Mouse (Mus musculus) kidney, embryonic 15.5 days (tissue): ENCODE results near the gene Odc1. TPM values are rescaled to one million over a fixed set of nuclear protein-coding genes. Genes with fewer than 3 reads are reported as not detected.

Experiments used
- ATAC-seq: fragments of 200-750 bp; cut with Nextera tagmentation; replicated peaks from 2 replicates; pipeline ENCODE4 v1.8.0; 2017; ENCODE audit warnings: moderate TSS enrichment; ENCODE audit not compliant: low FRiP score
- H3K27ac ChIP-seq: fragments of 300-500 bp; sonication (generic); 2 replicates; pipeline ENCODE4 v1.5.1; 2015; ENCODE audit warnings: mild to moderate bottlenecking, inconsistent platforms
- H3K27me3 ChIP-seq: fragments of 300-500 bp; sonication (generic); 2 replicates; pipeline ENCODE4 v1.6.1; 2015; ENCODE audit warnings: inconsistent platforms
- H3K36me3 ChIP-seq: fragments of 300-500 bp; sonication (generic); 2 replicates; pipeline ENCODE4 v1.6.1; 2015; ENCODE audit warnings: inconsistent platforms
- H3K4me1 ChIP-seq: fragments of 300-500 bp; sonication (generic); 2 replicates; pipeline ENCODE4 v1.6.1; 2015; ENCODE audit warnings: inconsistent platforms
- H3K4me2 ChIP-seq: fragments of 300-500 bp; sonication (generic); 2 replicates; pipeline ENCODE4 v1.6.1; 2015; ENCODE audit warnings: moderate library complexity, mild to moderate bottlenecking, inconsistent platforms
- H3K4me3 ChIP-seq: fragments of 300-500 bp; sonication (generic); replicated peaks from 2 replicates; pipeline ENCODE4 v1.5.1; 2015; ENCODE audit warnings: mild to moderate bottlenecking, inconsistent platforms
- H3K9ac ChIP-seq: fragments of 300-500 bp; sonication (generic); 2 replicates; pipeline ENCODE4 v1.6.1; 2015; ENCODE audit warnings: mild to moderate bottlenecking, inconsistent platforms
- H3K9me3 ChIP-seq: fragments of 300-500 bp; sonication (generic); replicated peaks from 2 replicates; pipeline ENCODE4 v1.6.1; 2016; ENCODE audit warnings: inconsistent platforms
- WGBS: fragments of 180-500 bp; shearing (Covaris S2); methylation state at CpG from one replicate; pipeline ENCODE4 v1.1.7; 2015; ENCODE audit warnings: mixed read lengths; 5-methylcytosine and 5-hydroxymethylcytosine counted together
- polyA plus RNA-seq: library from polyadenylated mRNA; unstranded; fragments of >200 nt; fragmentation: Nextera tagmentation; extraction: Ambion mirVana; gene quantifications from 2 replicates; pipeline ENCODE4 v1.2.1, GENCODE M21; 2015

Odc1 gene
- polyA plus RNA-seq, 1 experiment from 2014 or later = 231 TPM

- H3K27ac ChIP-seq = no peak overlapping the region
- H3K4me1 ChIP-seq = peaks cover 14% of the 10 kb centered on the region
- no peak for ATAC-seq
- no peak overlapping the region for H3K9ac ChIP-seq
- H3K4me3 ChIP-seq = no peak overlapping the region
- WGBS = 75% methylated on average over 3 of the region's 3 CpGs
- H3K9me3 ChIP-seq = no peaks in the 10 kb centered on the region
- H3K4me2 ChIP-seq = no peak overlapping the region
- H3K27me3 ChIP-seq = no peaks in the 10 kb centered on the region
- H3K36me3 ChIP-seq = peaks cover 46% of the 10 kb centered on the region
Observed at GRCm38 (mm10) chr12:17552420-17552819, 7.8 kb downstream of the Odc1 start.

GRCm38 (mm10) chr12:17552949-17553348 is 8.4 kb downstream of the Odc1 start:
- Histone ChIP-seq H3K9me3 (no peaks in the 10 kb centered on the region), H3K4me3 (no peak overlapping the region), H3K4me2 (no peak overlapping the region), H3K4me1 (peaks cover 14% of the 10 kb centered on the region), H3K27me3 (no peaks in the 10 kb centered on the region), H3K9ac (no peak overlapping the region), H3K27ac (no peak overlapping the region), H3K36me3 (peaks cover 41% of the 10 kb centered on the region)
- WGBS = 83% methylated on average over 2 of the region's 2 CpGs
- no peak for ATAC-seq

GRCm38 (mm10) chr12:17553627-17554026 is 9.0 kb downstream of the Odc1 start:
- Histone ChIP-seq H3K9me3 (no peaks in the 10 kb centered on the region), H3K4me2 (no peak overlapping the region), H3K27me3 (no peaks in the 10 kb centered on the region), H3K27ac (no peak overlapping the region), H3K4me1 (peaks cover 14% of the 10 kb centered on the region), H3K4me3 (no peak overlapping the region), H3K9ac (no peak overlapping the region), H3K36me3 (peaks cover 34% of the 10 kb centered on the region)
- WGBS = 77% methylated on average over 5 of the region's 5 CpGs
- ATAC-seq = peak; percentile 31; the same call in 1 of the 2 replicates

- peaks cover 27% of the 10 kb centered on the region for H3K36me3 ChIP-seq
- H3K4me1 ChIP-seq = peaks cover 14% of the 10 kb centered on the region
- ATAC-seq = peak; percentile 55
- WGBS = 36% methylated on average over 15 of the region's 15 CpGs
- no peak overlapping the region for H3K4me3 ChIP-seq
- H3K27ac ChIP-seq = no peak overlapping the region
- H3K27me3 ChIP-seq = no peaks in the 10 kb centered on the region
- no peak overlapping the region for H3K4me2 ChIP-seq
- H3K9me3 ChIP-seq = no peaks in the 10 kb centered on the region
- H3K9ac ChIP-seq = no peak overlapping the region
Observed at GRCm38 (mm10) chr12:17554200-17554951, 9.8 kb downstream of the Odc1 start.

- peak overlapping the region; percentile 39 for H3K4me2 ChIP-seq
- ATAC-seq = peak; percentile 59; the same call in 1 of the 2 replicates
- H3K9ac ChIP-seq = no peak overlapping the region
- H3K27ac ChIP-seq = no peak overlapping the region
- 30% methylated on average over 21 of the region's 21 CpGs for WGBS
- peaks cover 14% of the 10 kb centered on the region for H3K4me1 ChIP-seq
- no peak overlapping the region for H3K4me3 ChIP-seq
- peaks cover 7% of the 10 kb centered on the region for H3K36me3 ChIP-seq
- H3K9me3 ChIP-seq = no peaks in the 10 kb centered on the region
- no peaks in the 10 kb centered on the region for H3K27me3 ChIP-seq
Observed at GRCm38 (mm10) chr12:17556430-17557343, 12.1 kb downstream of the Odc1 start.

GRCm38 (mm10) chr12:17557344-17557966 is 12.9 kb downstream of the Odc1 start:
- H3K27me3 ChIP-seq = no peaks in the 10 kb centered on the region
- peak overlapping the region; percentile 39 for H3K4me2 ChIP-seq
- no peak; the same call in 1 of the 2 replicates for ATAC-seq
- H3K9ac ChIP-seq = no peak overlapping the region
- H3K9me3 ChIP-seq = no peaks in the 10 kb centered on the region
- H3K4me3 ChIP-seq = no peak overlapping the region
- WGBS = 20% methylated on average over 7 of the region's 7 CpGs
- peaks cover 17% of the 10 kb centered on the region for H3K4me1 ChIP-seq
- H3K36me3 ChIP-seq = no peaks in the 10 kb centered on the region
- no peak overlapping the region for H3K27ac ChIP-seq

GRCm38 (mm10) chr12:17557967-17558345 is 13.4 kb downstream of the Odc1 start:
- no peaks in the 10 kb centered on the region for H3K9me3 ChIP-seq

GRCm38 (mm10) chr12:17562396-17562795 is 17.8 kb downstream of the Odc1 start:
- no peaks in the 10 kb centered on the region for H3K27me3 ChIP-seq
- H3K9ac ChIP-seq = no peak overlapping the region
- no peak overlapping the region for H3K27ac ChIP-seq
- H3K4me1 ChIP-seq = peaks cover 8% of the 10 kb centered on the region; the same call in 1 of the 2 replicates
- H3K9me3 ChIP-seq = no peaks in the 10 kb centered on the region
- 39% methylated on average over 1 of the region's 1 CpGs for WGBS
- H3K4me2 ChIP-seq = no peak overlapping the region
- no peak for ATAC-seq
- H3K36me3 ChIP-seq = no peaks in the 10 kb centered on the region
- H3K4me3 ChIP-seq = no peak overlapping the region

More at GRCm38 (mm10) chr12:17557967-17558345, 13.4 kb downstream of the Odc1 start:
- no peak overlapping the region for H3K27ac ChIP-seq
- no peak overlapping the region for H3K4me2 ChIP-seq
- H3K27me3 ChIP-seq = no peaks in the 10 kb centered on the region
- H3K4me1 ChIP-seq = peaks cover 17% of the 10 kb centered on the region
- ATAC-seq = no peak; the same call in 1 of the 2 replicates
- no peaks in the 10 kb centered on the region for H3K36me3 ChIP-seq
- no peak overlapping the region for H3K9ac ChIP-seq
- 77% methylated on average over 2 of the region's 2 CpGs for WGBS
- no peak overlapping the region for H3K4me3 ChIP-seq

GRCm38 (mm10) chr12:17565393-17566045 is 20.9 kb downstream of the Odc1 start:
- 91% methylated on average over 3 of the region's 3 CpGs for WGBS

GRCm38 (mm10) chr12:17566046-17566408 is 21.4 kb downstream of the Odc1 start:
- Histone ChIP-seq H3K9me3 (no peaks in the 10 kb centered on the region), H3K27me3 (no peaks in the 10 kb centered on the region), H3K36me3 (no peaks in the 10 kb centered on the region), H3K4me1 (0 out of 2 replicates have a peak, but pooled peaks cover 7% of the 10 kb centered on the region), H3K4me3 (no peak overlapping the region), H3K27ac (no peak overlapping the region), H3K4me2 (no peak overlapping the region), H3K9ac (no peak overlapping the region)
- 76% methylated on average over 1 of the region's 1 CpGs for WGBS
- ATAC-seq = no peak

More at GRCm38 (mm10) chr12:17565393-17566045, 20.9 kb downstream of the Odc1 start:
- no peak overlapping the region for H3K4me2 ChIP-seq
- 0 out of 2 replicates have a peak, but pooled peaks cover 7% of the 10 kb centered on the region for H3K4me1 ChIP-seq
- no peaks in the 10 kb centered on the region for H3K36me3 ChIP-seq
- no peak overlapping the region for H3K27ac ChIP-seq
- H3K4me3 ChIP-seq = no peak overlapping the region
- no peak for ATAC-seq
- H3K9me3 ChIP-seq = no peaks in the 10 kb centered on the region
- H3K27me3 ChIP-seq = no peaks in the 10 kb centered on the region
- no peak overlapping the region for H3K9ac ChIP-seq

- WGBS = 82% methylated on average over 10 of the region's 10 CpGs
Observed at GRCm38 (mm10) chr12:17568564-17568963, 24.0 kb downstream of the Odc1 start.

More at GRCm38 (mm10) chr12:17568564-17568963, 24.0 kb downstream of the Odc1 start:
- no peaks in the 10 kb centered on the region for H3K27me3 ChIP-seq
- no peak for ATAC-seq
- H3K9ac ChIP-seq = no peak overlapping the region
- H3K36me3 ChIP-seq = no peaks in the 10 kb centered on the region
- no peak overlapping the region for H3K27ac ChIP-seq
- H3K4me3 ChIP-seq = no peak overlapping the region
- H3K4me2 ChIP-seq = no peak overlapping the region
- no peaks in the 10 kb centered on the region for H3K9me3 ChIP-seq
- H3K4me1 ChIP-seq = peaks cover 8% of the 10 kb centered on the region; the same call in 1 of the 2 replicates
